Mouse (Mus musculus) liver, embryonic 14.5 days (tissue): ENCODE results near the gene Ryr1. TPM values are rescaled to one million over a fixed set of nuclear protein-coding genes. Genes with fewer than 3 reads are reported as not detected.

ENCODE experiments used
- ATAC-seq: fragments of 200-750 bp; cut with Nextera tagmentation; 2 replicates; pipeline ENCODE4 v1.8.0; 2017; ENCODE audit warnings: moderate number of reproducible peaks, mild to moderate bottlenecking, moderate library complexity; ENCODE audit not compliant: insufficient read depth
- DNase-seq, 3 experiments: peaks; one replicate each; pipeline ENCODE4 v3.0.0-alpha.2; 2012 to 2013; ENCODE audit warnings: low read depth in 3 of 3, low spot score in 3 of 3
- H3K27ac ChIP-seq: fragments of 300-500 bp; sonication (generic); 2 replicates; pipeline ENCODE4 v1.5.1; 2014; ENCODE audit warnings: moderate library complexity, mild to moderate bottlenecking, control low read depth, inconsistent platforms
- H3K27me3 ChIP-seq: fragments of 300-500 bp; sonication (generic); 2 replicates; pipeline ENCODE4 v1.6.1; 2014; ENCODE audit warnings: mild to moderate bottlenecking, low read length, moderate library complexity; ENCODE audit not compliant: control insufficient read depth, insufficient read depth
- H3K36me3 ChIP-seq: fragments of 300-500 bp; sonication (generic); replicated peaks from 2 replicates; pipeline ENCODE4 v1.6.1; 2014; ENCODE audit warnings: low read depth; ENCODE audit not compliant: control insufficient read depth, insufficient read depth
- H3K4me1 ChIP-seq, 2 experiments: fragments of 200-500 bp in 1 of 2; fragments of 300-500 bp in 1 of 2; sonication (generic) in 1 of 2; replicated peaks; 2 replicates each; pipeline ENCODE4 v1.6.1; 2012 to 2014; ENCODE audit warnings: antibody characterized with exemption in 1 of 2, inconsistent platforms in 1 of 2, low read length in 1 of 2; ENCODE audit not compliant: control insufficient read depth in 2 of 2, insufficient read depth in 2 of 2
- H3K4me2 ChIP-seq: fragments of 300-500 bp; sonication (generic); 2 replicates; pipeline ENCODE4 v1.6.1; 2014; ENCODE audit warnings: low read depth, mild to moderate bottlenecking, control low read depth, moderate library complexity
- H3K4me3 ChIP-seq, 2 experiments: fragments of 200-500 bp in 1 of 2; fragments of 300-500 bp in 1 of 2; sonication (generic) in 1 of 2; 2 replicates each; pipeline ENCODE4 v1.5.1; 2012 to 2014; ENCODE audit warnings: low read depth in 2 of 2, low read length in 2 of 2, mild to moderate bottlenecking in 2 of 2, control low read depth in 1 of 2, inconsistent platforms in 1 of 2, moderate library complexity in 1 of 2; ENCODE audit not compliant: insufficient read depth in 1 of 2
- H3K9ac ChIP-seq: fragments of 300-500 bp; sonication (generic); replicated peaks from 2 replicates; pipeline ENCODE4 v1.6.1; 2014; ENCODE audit warnings: mild to moderate bottlenecking, control low read depth, moderate library complexity
- H3K9me3 ChIP-seq: fragments of 300-500 bp; sonication (generic); 2 replicates; pipeline ENCODE4 v1.6.1; 2016; ENCODE audit warnings: low read length, mixed read lengths; ENCODE audit not compliant: control insufficient read depth
- CTCF ChIP-seq: IDR thresholded peaks from 2 replicates; pipeline ENCODE4 v1.5.1; 2016; ENCODE audit warnings: antibody characterized with exemption, low read depth, control low read depth
- EP300 ChIP-seq: IDR thresholded peaks from 2 replicates; pipeline ENCODE4 v1.6.1; 2016; ENCODE audit warnings: antibody characterized with exemption, low read depth
- WGBS: fragments of 180-500 bp; shearing (Covaris S2); extraction: QIAGEN DNeasy Blood & Tissue Kit; methylation state at CpG from one replicate; pipeline ENCODE4 v1.1.7; 2014; ENCODE audit not compliant: insufficient replicate concordance; 5-methylcytosine and 5-hydroxymethylcytosine counted together
- polyA plus RNA-seq, 2 experiments: library from polyadenylated mRNA; depleted of rRNA in 1 of 2; stranded (reverse) in 1 of 2; unstranded in 1 of 2; fragments of >200 nt; fragmentation: Nextera tagmentation in 1 of 2; extraction: Ambion mirVana in 1 of 2; gene quantifications; 2 replicates each; pipeline versions ENCODE4 v1.2.1 to v1.2.3; 2012 to 2014

The Ryr1 gene
- polyA plus RNA-seq, 2 experiments, result 0.06 to 0.08 TPM

DNA sequence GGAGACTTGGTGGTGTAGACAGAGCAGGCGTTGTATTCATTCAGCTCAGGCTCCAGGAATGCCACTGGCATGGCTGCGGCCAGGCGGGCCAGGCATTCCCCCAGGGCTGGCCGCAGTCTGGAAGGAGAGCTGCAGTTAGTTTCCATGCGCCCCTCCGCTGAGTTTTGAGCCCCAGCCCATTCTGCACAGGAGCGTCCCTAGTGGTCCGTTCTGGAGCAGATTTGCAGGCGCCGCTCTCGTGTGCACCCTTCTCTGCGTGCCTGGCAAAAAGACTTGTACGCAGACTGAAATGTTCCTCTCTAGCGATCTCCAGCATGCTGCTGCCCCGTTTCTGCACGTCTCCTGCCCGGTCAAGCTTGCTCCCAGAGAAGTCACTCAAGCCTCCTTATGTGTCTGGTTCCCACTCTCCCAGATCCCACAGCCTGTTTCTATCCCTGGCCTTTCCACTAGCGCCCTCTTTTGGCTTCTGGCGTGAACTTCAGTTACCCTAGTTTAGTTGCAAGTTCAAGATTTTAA is 63.4 kb downstream of the Ryr1 start:
- TF ChIP-seq EP300, result no peak
- TF ChIP-seq CTCF, result peak; percentile 58
- Histone ChIP-seq H3K9me3 (no peaks in the 10 kb centered on the region), H3K4me2 (no peak overlapping the region), H3K9ac (no peak overlapping the region), H3K27me3 (no peaks in the 10 kb centered on the region; the same call in 1 of the 2 replicates), H3K4me3 (no peak overlapping the region), H3K36me3 (no peaks in the 10 kb centered on the region), H3K27ac (no peak overlapping the region), H3K4me1 (no peaks in the 10 kb centered on the region)
- ATAC-seq, result no peak
- 10% methylated on average over 19 of the region's 19 CpGs for WGBS
- no peak for DNase-seq

DNA sequence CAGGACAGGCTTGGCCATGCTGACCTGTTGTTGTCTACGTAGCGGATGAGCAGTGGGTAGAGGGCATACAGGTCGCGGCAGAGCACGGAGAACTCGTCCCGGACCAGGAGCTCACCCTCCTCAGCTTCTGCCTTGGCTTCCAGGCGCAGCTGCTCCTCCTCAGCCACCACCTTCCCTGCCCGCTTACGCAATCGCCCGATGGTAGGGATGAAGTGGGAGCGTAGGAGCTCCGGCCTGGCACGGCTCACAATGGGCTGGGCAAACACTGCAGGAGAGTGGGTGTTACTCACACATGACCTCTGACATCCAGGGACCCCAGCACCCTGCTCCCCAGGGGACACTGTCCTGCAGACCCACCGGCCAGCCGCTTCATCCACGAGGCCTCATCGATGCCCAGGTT is 65.5 kb downstream of the Ryr1 start:
- Histone ChIP-seq H3K4me1 (no peaks in the 10 kb centered on the region), H3K9ac (no peak overlapping the region), H3K36me3 (no peaks in the 10 kb centered on the region), H3K9me3 (no peaks in the 10 kb centered on the region), H3K4me2 (no peak overlapping the region), H3K27me3 (peaks cover 1% of the 10 kb centered on the region; the same call in 1 of the 2 replicates), H3K27ac (no peak overlapping the region), H3K4me3 (no peak overlapping the region)
- WGBS, result 79% methylated on average over 19 of the region's 19 CpGs
- no peak for DNase-seq
- ATAC-seq, result no peak
- TF ChIP-seq EP300, result no peak
- TF ChIP-seq CTCF, result no peak

DNA sequence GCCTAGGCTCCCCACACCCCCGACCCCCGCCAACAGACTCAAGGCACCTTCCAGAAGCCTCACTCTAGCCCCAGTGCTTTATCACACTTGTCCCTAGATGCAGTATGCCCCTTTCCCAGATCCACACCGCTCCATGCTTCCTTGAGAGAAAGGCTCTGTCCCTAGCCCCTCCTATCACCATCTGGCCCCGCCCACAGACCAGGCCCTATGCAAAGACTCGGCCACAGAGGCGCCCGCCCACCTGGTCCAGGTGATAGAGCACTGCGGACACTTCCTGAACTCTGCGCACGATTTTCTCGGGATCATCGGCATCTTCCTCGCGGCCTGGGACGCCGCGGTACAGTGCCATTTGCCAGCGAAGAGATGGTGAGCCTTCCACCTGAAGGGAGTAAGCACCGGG is 72.2 kb downstream of the Ryr1 start:
- no peak overlapping the region for H3K4me3 ChIP-seq
- 7% methylated on average over 19 of the region's 19 CpGs for WGBS
- peaks cover 31% of the 10 kb centered on the region for H3K27me3 ChIP-seq
- no peak overlapping the region for H3K9ac ChIP-seq
- no peaks in the 10 kb centered on the region for H3K4me1 ChIP-seq
- H3K4me2 ChIP-seq, result no peak overlapping the region
- no peaks in the 10 kb centered on the region for H3K36me3 ChIP-seq
- H3K9me3 ChIP-seq, result no peaks in the 10 kb centered on the region
- no peak overlapping the region for H3K27ac ChIP-seq
- TF ChIP-seq CTCF (no peak), EP300 (no peak)
- no peak for ATAC-seq
- no peak for DNase-seq

DNA sequence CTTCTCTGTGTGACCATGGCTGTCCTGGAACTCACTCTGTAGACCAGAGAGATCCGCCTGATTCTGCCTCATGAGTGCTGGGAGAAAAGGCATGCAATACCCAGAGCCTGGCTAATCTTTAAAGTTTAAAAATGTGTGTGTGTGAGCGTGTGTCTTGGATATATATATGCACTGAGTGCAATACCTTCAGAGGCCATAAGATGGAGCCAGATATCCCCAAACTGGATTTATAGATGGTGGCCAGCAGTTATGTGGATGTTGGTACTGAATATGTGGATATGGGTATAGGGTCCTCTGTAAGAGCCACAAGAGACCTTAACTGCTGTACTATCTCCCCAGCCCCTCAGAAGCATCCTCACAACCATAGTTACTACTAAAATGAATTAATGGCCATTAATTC is 74.2 kb downstream of the Ryr1 start:
- WGBS, result 33% methylated on average over 2 of the region's 2 CpGs
- H3K4me2 ChIP-seq, result no peak overlapping the region
- H3K27me3 ChIP-seq, result peaks cover 31% of the 10 kb centered on the region
- no peak overlapping the region for H3K27ac ChIP-seq
- DNase-seq (no peak), ATAC-seq (no peak)
- no peak overlapping the region for H3K4me3 ChIP-seq
- H3K36me3 ChIP-seq, result no peaks in the 10 kb centered on the region
- no peak overlapping the region for H3K9ac ChIP-seq
- TF ChIP-seq EP300, result no peak
- peak; percentile 67 for TF ChIP-seq CTCF
- H3K4me1 ChIP-seq, result no peaks in the 10 kb centered on the region
- no peaks in the 10 kb centered on the region for H3K9me3 ChIP-seq

DNA sequence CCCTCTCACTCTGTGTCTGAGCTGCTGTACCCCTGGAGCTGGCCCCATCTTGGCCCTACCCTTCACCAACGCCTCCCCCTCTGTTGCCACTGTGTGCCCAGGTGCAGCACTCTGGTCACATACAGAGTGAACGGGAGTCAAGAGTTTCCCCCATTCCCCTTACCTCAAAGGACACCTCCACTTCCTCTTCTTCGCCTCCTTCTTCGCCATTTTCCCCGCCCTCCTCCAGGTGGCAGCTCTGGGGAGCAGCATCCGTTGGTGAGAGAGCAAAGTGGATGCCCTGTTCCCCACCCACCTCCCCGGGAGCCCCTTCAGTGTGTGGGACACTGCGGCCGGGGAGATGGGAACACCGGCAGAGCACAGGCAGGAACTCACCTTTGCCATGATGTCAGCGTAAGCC is 76.4 kb downstream of the Ryr1 start:
- H3K27ac ChIP-seq, result no peak overlapping the region
- TF ChIP-seq CTCF (no peak), EP300 (no peak)
- no peak overlapping the region for H3K4me3 ChIP-seq
- no peak overlapping the region for H3K9ac ChIP-seq
- ATAC-seq (no peak), DNase-seq (no peak)
- H3K4me2 ChIP-seq, result no peak overlapping the region
- 0 out of 4 replicates have a peak, but pooled peaks cover 0 to 2% of the 10 kb centered on the region in 2 experiments for H3K4me1 ChIP-seq
- no peaks in the 10 kb centered on the region for H3K36me3 ChIP-seq
- H3K9me3 ChIP-seq, result no peaks in the 10 kb centered on the region
- WGBS, result 57% methylated on average over 11 of the region's 11 CpGs
- peaks cover 21% of the 10 kb centered on the region for H3K27me3 ChIP-seq
